Mouse (Mus musculus): ENCODE measurements around the gene Ano10.

- no peak for TF ChIP-seq POLR2A (IDR thresholded peaks at IDR 0.05; ENCODE audit: low read depth, low read length)
- no peak for TF ChIP-seq CTCF (IDR thresholded peaks at IDR 0.05; ENCODE audit: borderline replicate concordance, insufficient read depth, low read length)
Observed at GRCm38 (mm10) chr9:122244800-122245165, 49.4 kb downstream of the Ano10 start.

Measured in embryonic fibroblast, embryonic 13.5 days (primary cell).